Mouse (Mus musculus) lung, embryonic 15.5 days (tissue): ENCODE measurements around the gene Eea1. TPM values are rescaled to one million over a fixed set of nuclear protein-coding genes. Genes with fewer than 3 reads are reported as not detected.

ENCODE experiments used
- ATAC-seq: fragments of 200-750 bp; cut with Nextera tagmentation; 2 replicates; pipeline ENCODE4 v1.8.0; 2017; ENCODE audit warnings: moderate number of reproducible peaks, borderline replicate concordance; ENCODE audit not compliant: low FRiP score, low TSS enrichment; ENCODE audit errors: extremely low read depth
- H3K27ac ChIP-seq: fragments of 300-500 bp; sonication (generic); 2 replicates; pipeline ENCODE4 v1.5.1; 2015; ENCODE audit warnings: moderate library complexity, mild to moderate bottlenecking, inconsistent platforms
- H3K27me3 ChIP-seq: fragments of 300-500 bp; sonication (generic); 2 replicates; pipeline ENCODE4 v1.6.1; 2015; ENCODE audit warnings: inconsistent platforms
- H3K36me3 ChIP-seq: fragments of 300-500 bp; sonication (generic); 2 replicates; pipeline ENCODE4 v1.6.1; 2015; ENCODE audit warnings: inconsistent platforms
- H3K4me1 ChIP-seq: fragments of 300-500 bp; sonication (generic); 2 replicates; pipeline ENCODE4 v1.6.1; 2015; ENCODE audit warnings: inconsistent platforms
- H3K4me2 ChIP-seq: fragments of 300-500 bp; sonication (generic); 2 replicates; pipeline ENCODE4 v1.6.1; 2015; ENCODE audit warnings: inconsistent platforms, mild to moderate bottlenecking, moderate library complexity
- H3K4me3 ChIP-seq: fragments of 300-500 bp; sonication (generic); 2 replicates; pipeline ENCODE4 v1.5.1; 2015; ENCODE audit warnings: mild to moderate bottlenecking, inconsistent platforms
- H3K9ac ChIP-seq: fragments of 300-500 bp; sonication (generic); 2 replicates; pipeline ENCODE4 v1.6.1; 2015; ENCODE audit warnings: inconsistent platforms
- H3K9me3 ChIP-seq: fragments of 300-500 bp; sonication (generic); 2 replicates; pipeline ENCODE4 v1.6.1; 2016; ENCODE audit warnings: inconsistent platforms
- whole genome bisulfite sequencing: fragments of 180-500 bp; shearing (Covaris S2); methylation state at CpG from one replicate; pipeline ENCODE4 v1.1.7; 2015; 5-methylcytosine and 5-hydroxymethylcytosine counted together
- polyA plus RNA-seq: library from polyadenylated mRNA; unstranded; fragments of >200 nt; fragmentation: Nextera tagmentation; extraction: Ambion mirVana; gene quantifications from 2 replicates; pipeline ENCODE4 v1.2.1, GENCODE M21; 2015

Eea1 gene
- 17.3 and 18.8 TPM in 2 replicates for polyA plus RNA-seq

GRCm38 (mm10) chr10:95940046-95940900 is at the start of gene Eea1:
Gene Eea1 (plus strand): TSS chr10:95940650.
- Histone ChIP-seq H3K9me3 (no peaks in the 10 kb centered on the region), H3K27ac (peak within 1 kb of the TSS; percentile 95), H3K9ac (peak within 1 kb of the TSS; percentile 71), H3K27me3 (no peaks in the 10 kb centered on the region), H3K4me1 (peaks cover 16% of the 10 kb centered on the region), H3K36me3 (no peaks in the 10 kb centered on the region), H3K4me2 (peak within 1 kb of the TSS; percentile 93), H3K4me3 (peak within 1 kb of the TSS; percentile 84)
- ATAC-seq = peak; percentile 99
- WGBS = 1% methylated on average over 47 of the region's 59 CpGs

- Histone ChIP-seq H3K4me3 (no peak overlapping the region), H3K36me3 (no peaks in the 10 kb centered on the region), H3K4me2 (no peak overlapping the region), H3K9me3 (no peaks in the 10 kb centered on the region), H3K27ac (no peak overlapping the region), H3K9ac (no peak overlapping the region), H3K4me1 (peaks cover 4% of the 10 kb centered on the region; the same call in 1 of the 2 replicates), H3K27me3 (no peaks in the 10 kb centered on the region)
- no peak for ATAC-seq
- WGBS = 68% methylated on average over 7 of the region's 7 CpGs
Measured at GRCm38 (mm10) chr10:95891214-95891960, 49.1 kb upstream of the Eea1 start.

GRCm38 (mm10) chr10:95892132-95892531 is 48.3 kb upstream of the Eea1 start:
- 76% methylated on average over 9 of the region's 9 CpGs for WGBS
- Histone ChIP-seq H3K27ac (no peak overlapping the region), H3K9ac (no peak overlapping the region), H3K9me3 (no peaks in the 10 kb centered on the region), H3K27me3 (no peaks in the 10 kb centered on the region), H3K4me3 (no peak overlapping the region), H3K4me1 (peaks cover 4% of the 10 kb centered on the region; the same call in 1 of the 2 replicates), H3K36me3 (no peaks in the 10 kb centered on the region), H3K4me2 (no peak overlapping the region)
- ATAC-seq = no peak

GRCm38 (mm10) chr10:95893291-95893932 is 47.0 kb upstream of the Eea1 start:
- Histone ChIP-seq H3K4me3 (no peak overlapping the region), H3K4me2 (no peak overlapping the region), H3K4me1 (peaks cover 4% of the 10 kb centered on the region; the same call in 1 of the 2 replicates), H3K9ac (no peak overlapping the region), H3K9me3 (no peaks in the 10 kb centered on the region), H3K36me3 (no peaks in the 10 kb centered on the region), H3K27me3 (no peaks in the 10 kb centered on the region), H3K27ac (no peak overlapping the region)
- 76% methylated on average over 14 of the region's 14 CpGs for WGBS
- ATAC-seq = no peak

GRCm38 (mm10) chr10:95894036-95894855 is 46.2 kb upstream of the Eea1 start:
- no peaks in the 10 kb centered on the region for H3K9me3 ChIP-seq
- peaks cover 4% of the 10 kb centered on the region; the same call in 1 of the 2 replicates for H3K4me1 ChIP-seq
- peak overlapping the region; percentile 63 for H3K4me2 ChIP-seq
- H3K36me3 ChIP-seq = no peaks in the 10 kb centered on the region
- H3K27me3 ChIP-seq = no peaks in the 10 kb centered on the region
- WGBS = 24% methylated on average over 17 of the region's 17 CpGs
- peak overlapping the region; percentile 14; the same call in 1 of the 2 replicates for H3K9ac ChIP-seq
- peak overlapping the region; percentile 36 for H3K4me3 ChIP-seq
- H3K27ac ChIP-seq = no peak overlapping the region
- ATAC-seq = peak; percentile 39; the same call in 1 of the 2 replicates

- no peaks in the 10 kb centered on the region for H3K9me3 ChIP-seq
- peaks cover 4% of the 10 kb centered on the region; the same call in 1 of the 2 replicates for H3K4me1 ChIP-seq
- no peak overlapping the region for H3K27ac ChIP-seq
- no peaks in the 10 kb centered on the region for H3K27me3 ChIP-seq
- H3K4me2 ChIP-seq = peak overlapping the region; percentile 63
- H3K36me3 ChIP-seq = no peaks in the 10 kb centered on the region
- H3K4me3 ChIP-seq = peak overlapping the region; percentile 36
- no peak overlapping the region for H3K9ac ChIP-seq
- 35% methylated on average over 10 of the region's 10 CpGs for WGBS
- ATAC-seq = no peak
Measured at GRCm38 (mm10) chr10:95894856-95895386, 45.5 kb upstream of the Eea1 start.

GRCm38 (mm10) chr10:95898471-95899154 is 41.8 kb upstream of the Eea1 start:
- Histone ChIP-seq H3K27me3 (no peaks in the 10 kb centered on the region), H3K36me3 (no peaks in the 10 kb centered on the region), H3K4me2 (no peak overlapping the region), H3K9me3 (no peaks in the 10 kb centered on the region), H3K27ac (no peak overlapping the region), H3K9ac (no peak overlapping the region), H3K4me3 (no peak overlapping the region), H3K4me1 (peaks cover 4% of the 10 kb centered on the region; the same call in 1 of the 2 replicates)
- ATAC-seq = no peak
- WGBS = 59% methylated on average over 5 of the region's 5 CpGs

- Histone ChIP-seq H3K9ac (no peak overlapping the region), H3K36me3 (no peaks in the 10 kb centered on the region), H3K9me3 (no peaks in the 10 kb centered on the region), H3K4me2 (no peak overlapping the region), H3K27me3 (no peaks in the 10 kb centered on the region), H3K4me3 (no peak overlapping the region), H3K4me1 (no peaks in the 10 kb centered on the region), H3K27ac (no peak overlapping the region)
- no peak for ATAC-seq
- 74% methylated on average over 6 of the region's 6 CpGs for WGBS
Measured at GRCm38 (mm10) chr10:95904668-95905067, 35.8 kb upstream of the Eea1 start.

GRCm38 (mm10) chr10:95909246-95909909 is 31.1 kb upstream of the Eea1 start:
- Histone ChIP-seq H3K4me2 (no peak overlapping the region), H3K36me3 (no peaks in the 10 kb centered on the region), H3K27ac (no peak overlapping the region), H3K27me3 (no peaks in the 10 kb centered on the region), H3K4me3 (no peak overlapping the region), H3K9ac (no peak overlapping the region), H3K9me3 (no peaks in the 10 kb centered on the region), H3K4me1 (no peaks in the 10 kb centered on the region)
- 93% methylated on average over 4 of the region's 4 CpGs for WGBS
- no peak for ATAC-seq

GRCm38 (mm10) chr10:95911016-95911415 is 29.4 kb upstream of the Eea1 start:
- Histone ChIP-seq H3K27me3 (no peaks in the 10 kb centered on the region), H3K9ac (no peak overlapping the region), H3K4me1 (no peaks in the 10 kb centered on the region), H3K36me3 (no peaks in the 10 kb centered on the region), H3K27ac (no peak overlapping the region), H3K9me3 (no peaks in the 10 kb centered on the region), H3K4me3 (no peak overlapping the region), H3K4me2 (no peak overlapping the region)
- WGBS = 71% methylated on average over 5 of the region's 5 CpGs
- ATAC-seq = no peak
